Mouse (Mus musculus) retina, adult 2 months (tissue): Measurements from ENCODE around the gene Pbx4.

Experiments
- DNase-seq: peaks from one replicate; pipeline ENCODE4 v3.0.0-alpha.2; 2012; ENCODE audit warnings: low read depth, low spot score

Pbx4 gene

DNA sequence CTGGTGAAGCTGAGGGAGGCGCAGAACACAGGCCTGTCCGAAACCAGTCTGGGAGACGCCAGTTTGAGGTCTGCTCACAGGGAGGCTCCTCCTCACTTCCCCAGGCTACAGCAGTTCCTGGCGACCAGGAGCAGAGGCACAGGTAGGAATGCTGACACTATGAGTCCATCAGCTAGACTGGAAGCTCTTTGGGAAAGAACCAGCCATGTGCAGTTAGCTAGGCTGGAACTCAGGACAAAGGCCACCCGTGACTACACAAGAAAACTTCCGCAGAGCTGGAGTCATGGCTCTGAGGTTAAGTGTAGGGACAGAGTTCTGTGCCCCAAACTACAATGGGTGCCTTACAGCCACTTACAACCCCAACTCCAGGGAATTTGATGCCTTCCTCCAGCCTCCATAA is 65.6 kb downstream of the Pbx4 start:
- DNase-seq: no peak

DNA sequence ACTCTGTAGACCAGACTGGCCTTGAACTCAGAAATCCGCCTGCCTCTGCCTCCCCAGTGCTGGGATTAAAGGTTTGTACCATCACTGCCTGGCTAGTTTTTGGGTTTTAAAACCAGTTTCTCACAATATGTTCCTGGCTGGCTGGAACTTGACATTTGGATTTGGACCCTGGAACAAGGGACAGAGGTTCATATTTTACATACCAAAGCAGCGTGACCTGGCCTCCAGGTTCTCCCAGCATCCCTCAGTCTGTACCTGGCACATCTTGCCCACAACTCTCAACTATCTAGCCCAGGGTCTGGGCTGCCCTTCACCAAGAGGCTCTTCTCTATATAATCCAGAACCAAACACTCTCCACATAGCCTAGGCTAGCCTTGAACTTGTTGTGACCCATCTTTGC is 67.6 kb downstream of the Pbx4 start:
- DNase-seq: no peak

DNA sequence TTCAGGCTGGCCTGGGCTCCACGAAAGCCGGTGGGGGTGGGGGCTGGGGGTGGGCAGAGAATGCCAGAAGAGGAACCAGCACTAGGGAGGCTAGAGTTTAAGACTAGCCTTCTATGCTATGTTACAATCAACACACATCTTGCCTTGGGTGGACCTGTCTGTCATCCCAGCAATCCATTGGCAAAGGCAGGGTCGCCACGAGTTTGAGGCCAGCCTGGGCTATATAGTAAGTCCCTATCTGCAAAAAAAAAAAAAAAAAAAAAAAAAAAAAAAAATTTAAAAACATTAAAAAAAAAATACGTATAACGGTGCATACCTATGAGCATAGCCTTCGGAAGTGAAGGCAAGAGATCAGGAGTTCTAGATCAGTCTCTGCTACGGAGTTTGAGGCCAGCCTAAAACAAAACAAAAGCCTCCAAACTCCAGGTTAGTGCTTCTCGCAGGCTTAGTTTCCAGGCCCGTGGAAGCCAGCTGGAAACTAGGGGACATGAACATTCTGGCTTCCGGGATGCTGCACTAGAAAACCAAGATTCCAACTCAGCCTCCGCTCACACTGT is 68.7 kb downstream of the Pbx4 start:
- no peak for DNase-seq

DNA sequence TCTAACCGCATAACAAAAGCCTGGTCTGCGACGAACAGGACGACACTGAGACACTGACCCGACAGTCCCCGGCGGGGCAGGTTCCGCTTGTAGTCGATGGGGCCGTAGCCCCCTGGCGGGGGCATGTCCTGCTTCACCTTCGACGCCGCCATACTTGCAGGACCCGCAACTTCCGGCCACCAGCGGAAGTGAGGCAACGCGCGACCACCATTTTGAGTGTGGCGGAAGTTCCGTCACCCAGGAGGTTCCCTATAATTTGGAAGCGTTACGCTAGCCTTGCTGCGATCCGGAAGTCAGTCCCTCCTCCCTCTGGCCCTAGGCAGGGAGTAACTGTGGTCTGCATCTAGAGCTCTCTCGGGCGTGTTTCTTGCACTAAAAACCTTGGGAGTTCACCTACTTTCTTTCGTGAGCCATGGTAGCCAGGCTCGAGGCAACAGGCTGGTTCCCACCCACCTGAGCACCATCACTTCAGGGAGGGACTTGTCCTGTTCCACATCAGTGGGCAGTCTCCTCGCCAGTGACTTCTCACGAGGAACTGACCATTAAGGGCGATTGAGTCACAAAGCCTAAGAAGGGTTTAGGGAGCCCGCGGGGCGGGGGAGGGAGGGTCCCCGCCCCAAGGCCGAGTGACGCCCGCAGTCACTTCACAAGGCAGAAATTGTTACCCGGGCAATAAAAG is 69.3 kb downstream of the Pbx4 start:
- DNase-seq: peak; percentile 92

DNA sequence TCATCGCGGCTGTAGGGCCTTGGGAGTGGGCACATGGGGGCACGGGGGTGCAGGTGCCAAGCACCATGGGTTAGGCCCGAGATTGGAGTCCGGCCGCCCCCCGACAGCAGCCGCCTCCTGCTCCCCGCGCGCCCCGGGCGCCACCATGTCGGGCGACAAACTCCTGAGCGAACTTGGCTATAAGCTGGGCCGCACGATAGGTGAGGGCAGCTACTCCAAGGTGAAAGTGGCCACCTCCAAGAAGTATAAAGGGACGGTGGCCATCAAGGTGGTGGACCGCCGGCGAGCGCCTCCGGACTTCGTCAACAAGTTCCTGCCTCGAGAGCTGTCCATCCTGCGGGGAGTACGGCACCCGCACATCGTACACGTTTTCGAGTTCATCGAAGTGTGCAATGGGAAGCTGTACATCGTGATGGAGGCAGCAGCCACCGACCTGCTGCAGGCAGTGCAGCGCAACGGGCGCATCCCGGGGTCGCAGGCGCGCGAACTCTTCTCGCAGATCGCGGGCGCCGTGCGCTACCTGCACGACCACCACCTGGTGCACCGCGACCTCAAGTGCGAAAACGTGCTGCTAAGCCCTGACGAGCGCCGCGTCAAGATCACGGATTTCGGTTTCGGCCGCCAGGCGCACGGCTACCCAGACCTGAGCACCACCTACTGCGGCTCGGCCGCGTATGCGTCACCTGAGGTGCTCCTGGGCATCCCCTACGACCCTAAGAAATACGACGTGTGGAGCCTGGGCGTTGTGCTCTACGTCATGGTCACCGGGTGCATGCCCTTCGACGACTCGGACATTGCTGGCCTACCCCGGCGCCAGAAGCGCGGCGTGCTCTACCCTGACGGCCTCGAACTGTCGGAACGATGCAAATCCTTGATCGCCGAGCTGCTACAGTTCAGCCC is 70.1 kb downstream of the Pbx4 start, which contains the start of the genes Tssk6, Ndufa13 and Yjefn3:
Gene Tssk6 (plus strand): TSS at position 22 of the 900 bp plus-strand sequence.
Gene Ndufa13 (minus strand): TSS at position 396 of the 900 bp plus-strand sequence.
Gene Yjefn3 (minus strand): TSS at position 550 of the 900 bp plus-strand sequence.
- no peak for DNase-seq

GRCm38 (mm10) chr8:69903063-69903542 is 70.8 kb downstream of the Pbx4 start:
- peak; percentile 97 for DNase-seq

GRCm38 (mm10) chr8:69904096-69904495 is 71.8 kb downstream of the Pbx4 start:
- no peak for DNase-seq

DNA sequence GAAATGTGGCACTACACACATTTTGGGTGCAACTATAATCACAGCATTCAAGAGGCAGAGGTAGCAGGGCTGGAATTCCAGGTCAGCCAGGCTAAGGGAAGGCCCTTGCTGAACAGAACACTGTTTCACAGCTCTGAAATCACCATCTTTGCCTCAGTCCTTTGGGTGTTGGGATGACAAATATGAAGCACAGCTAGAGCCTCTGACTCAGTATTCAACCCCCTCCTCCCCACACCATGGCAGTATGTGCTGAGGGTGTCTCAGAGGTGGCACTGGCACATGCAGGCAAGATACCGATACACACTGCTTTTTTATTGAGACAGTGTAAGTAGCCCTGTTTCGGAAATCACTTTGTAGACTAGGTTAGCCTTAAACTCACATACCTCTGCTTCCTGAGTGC is 74.0 kb downstream of the Pbx4 start:
- DNase-seq: no peak

- DNase-seq: no peak
Measured at GRCm38 (mm10) chr8:69907106-69907505, 74.8 kb downstream of the Pbx4 start.

DNA sequence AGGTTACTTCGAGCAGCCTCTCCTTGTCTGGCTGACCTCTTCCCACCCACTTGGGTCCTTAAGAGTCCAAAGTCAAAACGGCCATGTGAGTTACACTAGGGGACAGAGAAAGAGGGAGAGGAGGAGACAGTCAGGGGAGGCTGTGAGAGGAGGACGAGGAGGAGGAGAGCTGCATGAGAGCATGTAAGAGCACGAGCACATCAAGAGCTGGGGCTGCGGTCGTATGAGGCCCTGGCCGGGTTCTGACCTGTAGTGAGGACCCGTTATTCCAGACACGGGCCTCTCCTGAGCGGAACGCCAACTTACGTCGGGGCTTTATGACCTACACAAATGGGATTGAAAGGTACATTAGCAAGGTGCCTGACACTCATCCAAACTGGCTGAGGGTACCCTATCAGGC is 79.6 kb downstream of the Pbx4 start:
- DNase-seq: no peak

DNA sequence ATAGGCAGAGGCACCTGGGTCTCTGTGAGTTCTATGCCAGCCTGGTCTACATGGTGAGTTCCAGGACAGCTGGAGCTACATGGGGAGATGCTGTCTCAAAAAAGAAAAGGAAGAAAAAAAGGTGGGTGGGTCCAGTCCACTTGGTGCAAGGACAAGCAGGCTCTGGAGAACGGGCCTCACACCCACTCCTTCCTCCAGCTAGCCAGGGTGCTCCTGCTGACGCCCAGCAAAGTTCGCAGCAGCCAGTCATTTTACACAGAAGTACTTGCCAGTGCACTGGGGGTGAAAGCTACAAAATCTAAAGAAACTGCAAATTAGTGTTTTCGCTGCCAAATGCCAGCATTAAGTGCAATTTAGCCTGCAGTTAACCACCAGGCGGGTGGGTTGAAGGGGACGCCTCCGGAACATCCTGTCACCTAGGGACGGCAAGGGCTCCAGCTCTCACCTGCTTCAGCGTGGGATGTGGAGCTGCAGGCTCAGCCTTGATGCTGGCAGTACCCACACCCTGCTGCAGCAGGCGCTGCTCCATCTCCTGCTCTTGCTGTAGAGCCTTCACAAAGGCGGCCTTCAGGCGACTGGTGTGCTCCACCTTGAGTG is 80.3 kb downstream of the Pbx4 start:
- no peak for DNase-seq

- DNase-seq: no peak
Measured at GRCm38 (mm10) chr8:69914526-69914925, 82.2 kb downstream of the Pbx4 start.

GRCm38 (mm10) chr8:69915748-69916147 is 83.5 kb downstream of the Pbx4 start:
- DNase-seq: no peak

DNA sequence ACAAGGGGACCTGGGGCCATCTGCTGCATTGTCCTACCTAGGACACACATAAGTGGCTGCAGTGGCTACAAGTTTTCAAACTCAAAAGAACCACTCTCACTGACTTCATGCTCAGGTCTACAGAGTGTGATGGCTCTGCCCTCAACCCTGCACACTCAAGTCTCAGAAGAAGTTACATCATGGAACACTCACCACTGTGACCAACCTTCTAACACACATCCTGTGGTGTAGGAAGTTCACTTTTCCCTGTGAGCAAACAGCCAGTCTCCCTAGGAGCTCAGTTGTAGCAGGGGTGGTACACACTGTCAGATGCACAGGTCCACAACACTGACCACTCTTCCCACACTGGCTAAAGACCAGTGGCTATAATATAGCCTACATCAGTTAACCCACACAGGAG is 86.2 kb downstream of the Pbx4 start:
- no peak for DNase-seq

- peak; percentile 78 for DNase-seq
Measured at GRCm38 (mm10) chr8:69919010-69919409, 86.7 kb downstream of the Pbx4 start.

- no peak for DNase-seq
Measured at GRCm38 (mm10) chr8:69919876-69920662, 87.8 kb downstream of the Pbx4 start.

DNA sequence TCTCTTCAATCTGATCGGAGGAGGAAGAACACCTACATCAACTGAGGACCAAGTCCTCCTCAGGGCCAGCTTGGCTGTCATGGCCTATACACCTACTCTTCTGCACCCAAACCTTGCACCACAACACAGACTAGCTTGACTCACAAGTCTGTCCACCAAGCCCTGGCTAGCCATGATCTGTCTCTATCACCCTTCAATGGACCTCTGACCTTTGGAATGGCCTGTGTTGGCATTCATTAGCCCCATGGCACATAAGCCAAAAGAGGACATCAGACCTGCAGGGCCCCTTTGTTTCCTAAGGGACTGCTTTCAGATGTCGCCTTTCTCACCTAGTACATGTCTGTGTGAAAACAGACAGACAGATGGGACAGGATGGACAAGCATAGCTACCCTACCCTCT is 88.8 kb downstream of the Pbx4 start:
- DNase-seq: no peak
